Mouse (Mus musculus): ENCODE results near the gene Slc25a10.

GRCm38 (mm10) chr11:120488516-120488915 is 3.1 kb upstream of the Slc25a10 start:
- TF ChIP-seq CTCF (IDR thresholded peaks at IDR 0.05; ENCODE audit: control insufficient read depth, insufficient read depth, insufficient read length) (no peak), USF1 (IDR thresholded peaks at IDR 0.05; ENCODE audit: low read depth) (no peak)
